Mouse (Mus musculus) ES-E14 (cell line): ENCODE measurements around the gene Tbc1d30.

ENCODE experiments used
- HCFC1 ChIP-seq: IDR thresholded peaks from 2 replicates; pipeline ENCODE4 v1.6.1; 2012; ENCODE audit warnings: low read length, inconsistent platforms, borderline replicate concordance; ENCODE audit not compliant: insufficient read depth
- MAFK ChIP-seq: IDR thresholded peaks from 2 replicates; pipeline ENCODE4 v1.6.1; 2014; ENCODE audit warnings: mild to moderate bottlenecking, low read depth, low read length, inconsistent platforms; ENCODE audit not compliant: insufficient read depth
- ZC3H11A ChIP-seq: IDR thresholded peaks from 2 replicates; pipeline ENCODE4 v1.6.1; 2012; ENCODE audit warnings: low read depth, mild to moderate bottlenecking, inconsistent platforms, low read length, borderline replicate concordance
- ZNF384 ChIP-seq: IDR thresholded peaks from 2 replicates; pipeline ENCODE4 v1.6.1; 2012; ENCODE audit warnings: low read depth, low read length, inconsistent platforms

DNA sequence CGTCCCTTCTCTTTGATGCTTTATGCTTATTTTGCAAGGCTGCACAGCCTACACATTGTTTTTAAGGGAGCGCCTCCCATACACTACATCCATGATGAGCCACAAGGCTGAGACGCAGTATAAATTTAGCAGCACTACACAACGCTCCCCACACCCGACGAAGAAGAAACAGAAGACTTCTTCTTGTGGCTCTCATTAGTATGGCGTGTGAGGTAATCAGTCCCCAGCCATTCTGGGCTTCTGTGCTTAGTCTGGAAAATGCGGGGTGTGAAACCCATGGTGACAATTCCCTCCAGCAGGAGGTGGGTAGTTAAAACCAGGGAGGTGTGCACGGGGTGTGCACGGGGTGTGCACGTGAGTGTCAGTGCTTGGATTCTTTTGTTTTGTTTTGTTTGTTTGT, 70.1 kb downstream of the Tbc1d30 start:
- TF ChIP-seq ZNF384 = no peak
- TF ChIP-seq HCFC1 = no peak
- no peak for TF ChIP-seq ZC3H11A
- TF ChIP-seq MAFK = no peak
